Mouse (Mus musculus): ENCODE measurements around the gene Fars2.
A peak's percentile ranks its signal among the peaks of the same experiment; 100 is the strongest.

Fars2 gene

DNA sequence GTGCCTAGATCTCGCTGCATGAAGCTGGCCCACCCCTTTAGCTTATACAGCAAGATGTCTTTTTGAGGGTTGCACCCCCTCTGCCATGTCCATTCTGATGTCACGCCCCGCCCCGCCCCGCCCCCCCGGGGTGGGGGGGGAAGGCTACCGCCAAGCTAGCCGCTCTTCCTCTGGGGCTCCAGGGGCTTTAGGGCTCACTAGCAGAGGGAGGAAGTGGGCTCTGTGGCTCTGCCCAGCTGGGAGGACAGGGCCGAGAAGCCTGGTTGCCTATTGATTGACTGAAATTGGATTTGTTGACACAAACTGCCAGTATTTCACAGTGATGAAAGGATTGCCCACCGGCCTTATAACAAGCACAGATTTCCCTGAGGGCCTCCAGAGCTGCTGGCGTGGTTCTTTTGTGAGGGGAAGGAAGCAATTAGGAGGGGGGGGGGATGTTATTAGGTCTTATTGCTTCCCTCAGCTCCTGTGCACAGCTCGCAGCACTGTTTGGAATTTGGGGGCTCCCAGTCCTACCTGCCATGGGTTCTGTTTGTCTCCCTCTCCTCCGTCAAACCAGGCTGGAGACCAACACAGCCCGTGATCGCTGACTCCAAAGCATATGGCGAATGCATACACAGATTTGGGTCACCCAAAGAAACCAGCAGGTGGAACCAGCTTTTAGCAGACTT is 466.4 kb downstream of the Fars2 start:
- DNase-seq: no peak

DNA sequence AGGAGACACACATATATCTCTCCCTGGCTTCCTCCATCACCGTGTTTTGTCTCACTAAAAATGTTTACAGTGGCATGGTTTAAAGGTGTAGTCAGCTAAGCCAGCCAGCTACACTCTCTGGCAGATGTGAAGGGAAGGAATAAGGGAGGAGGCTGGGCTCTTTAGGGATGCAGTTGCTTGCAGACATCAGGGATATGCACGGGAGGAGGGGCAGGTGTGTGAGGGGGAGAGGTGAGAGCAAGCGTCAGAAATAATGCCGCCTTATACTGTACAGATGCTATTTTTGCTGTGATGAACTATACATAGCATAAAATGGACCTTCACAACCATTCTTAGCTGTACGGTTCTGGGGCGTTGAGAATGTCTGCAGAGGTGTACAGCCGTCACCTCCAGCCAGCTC is 467.0 kb downstream of the Fars2 start:
- no peak for DNase-seq

DNA sequence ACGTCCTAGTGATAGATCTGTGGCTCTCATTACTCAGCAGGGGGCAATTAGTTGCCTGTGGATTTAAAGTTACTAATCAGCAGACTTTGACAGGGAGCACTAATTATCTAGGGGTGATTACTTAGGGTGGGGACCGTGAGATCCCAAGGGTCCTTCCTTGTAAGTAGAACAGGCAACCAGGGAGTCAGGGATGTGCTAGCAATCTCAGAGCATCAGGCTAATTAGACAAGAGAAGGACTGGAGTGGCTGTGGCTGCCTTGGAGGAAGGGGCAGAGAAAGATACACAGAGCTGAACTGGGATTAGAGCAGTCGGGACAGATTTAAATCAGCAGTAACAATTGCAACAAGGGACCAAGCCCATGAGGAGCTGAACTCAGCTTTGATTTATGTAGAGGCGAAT is 471.9 kb downstream of the Fars2 start:
- DNase-seq: no peak

DNA sequence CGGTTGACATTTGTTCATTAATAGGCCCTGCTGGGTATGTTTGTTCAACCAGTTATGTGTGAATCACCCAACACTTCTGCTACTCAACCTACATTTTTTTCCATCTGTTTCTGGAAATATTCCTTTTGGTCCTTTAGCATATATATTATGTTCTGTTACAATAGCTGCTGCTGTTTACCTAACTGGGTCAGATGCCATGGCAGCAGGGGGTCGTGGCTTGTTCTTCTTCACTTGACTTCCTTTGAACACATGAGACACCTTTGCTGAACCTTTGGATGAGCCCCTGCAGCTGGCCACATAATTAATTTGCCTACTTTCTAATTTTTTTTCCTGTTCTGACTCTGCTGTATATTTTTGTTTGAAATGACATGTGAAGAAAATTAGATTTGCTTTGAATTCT is 475.1 kb downstream of the Fars2 start:
- no peak for DNase-seq

DNA sequence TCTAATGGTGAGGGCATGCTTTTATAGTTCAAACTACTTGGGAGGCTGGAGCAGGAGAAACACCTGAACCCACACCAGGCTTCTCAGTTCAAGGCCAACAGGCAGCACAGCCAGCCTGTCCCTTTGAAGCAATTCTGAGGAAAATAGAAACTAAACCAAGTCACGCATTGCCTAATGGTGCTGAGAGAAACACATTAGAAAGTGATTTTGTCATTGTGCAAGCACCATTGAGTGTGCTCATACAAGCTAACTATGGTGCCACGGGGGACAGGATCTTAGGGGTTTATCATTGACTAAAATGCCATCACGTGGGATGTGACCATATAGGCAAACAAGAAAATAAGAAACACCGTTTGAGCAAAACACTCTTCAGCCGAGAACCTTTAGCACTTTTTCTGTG is 489.5 kb downstream of the Fars2 start:
- no peak for DNase-seq

DNA sequence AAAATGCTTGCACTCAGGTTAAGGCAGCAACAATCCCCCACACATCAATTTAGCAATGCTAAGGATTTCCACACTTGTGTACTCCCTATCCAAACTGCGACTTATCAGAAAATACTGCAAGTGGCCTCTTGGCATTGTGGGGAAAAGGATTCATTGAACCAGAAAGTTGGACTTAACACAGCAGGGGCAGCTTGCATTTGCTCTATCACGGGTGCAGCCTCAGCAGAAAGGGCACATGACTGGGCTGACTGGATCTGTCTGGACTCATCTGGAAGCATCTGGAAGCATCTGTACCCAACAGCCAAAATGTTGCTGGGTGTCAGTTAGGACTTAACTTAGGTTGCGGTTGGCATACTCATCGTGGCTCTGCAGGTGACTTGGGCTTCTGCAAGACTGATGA is 490.7 kb downstream of the Fars2 start:
- peak; percentile 81 to 84 for DNase-seq

DNA sequence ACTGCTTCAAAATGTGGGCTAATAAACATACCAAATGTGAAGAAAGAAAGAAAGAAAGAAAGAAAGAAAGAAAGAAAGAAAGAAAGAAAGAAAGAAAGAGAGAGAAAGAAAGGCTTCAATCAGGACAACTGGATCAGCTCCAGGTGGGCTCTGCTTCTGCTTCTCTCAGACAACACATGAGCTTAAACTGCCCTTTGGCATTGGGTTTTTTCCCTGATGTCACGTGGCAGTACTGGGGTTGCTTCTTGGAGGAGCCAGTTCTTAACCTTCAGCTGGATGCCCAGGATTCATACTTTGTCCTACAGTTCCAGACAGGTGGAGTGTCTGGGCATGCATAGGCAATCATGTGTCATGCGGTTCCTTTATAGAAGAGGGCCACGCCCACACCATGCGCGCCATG is 493.2 kb downstream of the Fars2 start:
- DNase-seq: peak; percentile 73 to 75

DNA sequence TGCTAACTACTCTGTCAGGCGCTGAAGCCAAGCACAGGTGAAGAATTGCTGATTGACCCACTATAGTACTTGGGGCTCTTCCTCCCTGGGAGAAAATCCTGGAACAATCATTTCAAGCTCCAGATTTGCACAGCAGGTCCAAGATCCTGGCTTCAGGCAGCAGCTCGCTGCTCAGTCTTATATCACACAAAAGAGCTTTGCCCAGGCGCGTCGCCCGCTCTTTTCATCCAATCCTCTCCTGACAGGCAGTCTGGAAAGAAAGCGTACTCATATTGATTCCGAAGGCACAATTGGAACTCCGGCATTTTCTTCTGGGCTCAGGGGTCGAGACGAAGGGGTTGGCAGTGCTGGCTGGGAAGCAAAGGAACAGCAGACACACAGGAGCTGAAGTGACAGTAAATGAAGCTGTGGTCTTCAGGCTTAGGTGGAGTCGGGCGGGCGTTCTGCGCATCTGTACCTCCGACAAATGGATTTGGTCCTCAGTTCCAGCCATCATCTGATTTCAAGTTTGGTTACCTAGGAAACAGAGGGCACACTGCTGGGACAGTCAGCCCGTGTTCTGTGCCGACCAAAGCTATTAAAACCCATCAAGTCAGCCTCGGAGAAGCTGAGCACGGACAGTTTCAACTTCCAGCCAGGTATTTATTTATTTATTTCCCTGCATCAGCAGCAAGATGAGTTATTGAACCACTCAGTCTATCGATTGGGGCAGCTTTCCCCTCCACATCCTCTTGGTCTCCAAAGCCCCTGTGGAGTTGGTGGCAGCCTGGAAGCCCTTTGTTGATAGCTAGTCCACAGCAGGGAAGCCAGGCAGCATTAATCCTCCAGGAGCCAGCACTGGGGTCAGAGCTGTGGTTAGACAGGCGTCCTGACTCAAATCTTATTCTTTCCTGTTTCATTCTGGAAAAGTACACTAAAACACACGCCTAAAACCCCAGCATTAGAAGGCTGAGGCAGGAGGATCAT is 495.9 kb downstream of the Fars2 start:
- DNase-seq: no peak

DNA sequence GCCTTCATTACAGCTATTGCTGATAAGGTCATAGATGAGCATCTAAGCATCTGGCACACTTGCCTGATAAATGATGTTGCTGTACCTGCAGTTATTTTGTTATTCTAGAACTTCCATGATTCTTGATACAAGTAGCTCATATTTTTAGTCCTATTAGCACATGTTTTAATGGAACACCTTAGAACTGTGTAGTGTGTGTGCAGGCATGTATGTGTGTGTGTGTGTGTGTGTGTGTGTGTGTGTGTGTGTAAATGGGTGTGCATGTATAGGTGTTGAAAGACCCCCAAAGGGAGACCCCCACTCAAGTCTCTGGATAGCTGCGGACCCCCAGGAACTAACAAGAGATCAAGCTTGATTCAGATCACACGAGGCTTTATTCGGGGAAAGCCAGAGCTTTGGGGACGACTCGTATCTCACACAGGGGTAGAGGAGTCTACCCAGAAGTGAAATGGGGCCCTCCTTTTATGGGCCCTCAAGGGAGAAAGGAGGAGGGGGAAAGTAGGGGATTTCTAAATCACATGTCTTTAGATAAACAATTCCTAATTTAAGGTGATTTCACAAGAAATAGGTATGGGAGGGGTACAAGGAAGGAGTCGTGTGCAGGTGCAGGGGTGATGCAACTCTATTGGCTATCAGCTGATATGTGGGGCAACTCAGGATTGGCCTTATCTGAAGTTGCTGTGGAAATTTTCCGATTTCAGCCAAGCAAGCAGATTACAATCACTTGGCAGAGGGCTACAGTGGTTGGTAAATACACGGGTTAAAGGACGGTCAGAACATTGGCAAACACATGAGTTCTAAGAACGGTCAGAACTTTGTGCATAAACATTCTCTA is 503.5 kb downstream of the Fars2 start:
- peak; percentile 44 to 73 for DNase-seq

DNA sequence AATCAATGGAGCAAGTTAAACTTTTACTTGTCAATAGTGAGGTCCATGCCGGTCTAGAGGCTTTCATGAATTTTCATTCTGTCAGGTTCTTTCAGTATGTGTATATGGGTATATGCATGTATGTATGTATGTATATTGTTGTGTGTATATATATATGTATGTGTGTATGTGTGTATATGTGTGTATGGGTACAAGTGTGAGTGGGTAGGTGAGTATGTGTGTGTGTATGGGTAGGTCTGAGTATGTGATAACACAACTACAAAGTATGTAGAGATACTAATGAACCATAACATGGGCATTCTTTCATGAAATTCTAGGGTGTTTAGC is 504.1 kb downstream of the Fars2 start:
- no peak for DNase-seq

DNA sequence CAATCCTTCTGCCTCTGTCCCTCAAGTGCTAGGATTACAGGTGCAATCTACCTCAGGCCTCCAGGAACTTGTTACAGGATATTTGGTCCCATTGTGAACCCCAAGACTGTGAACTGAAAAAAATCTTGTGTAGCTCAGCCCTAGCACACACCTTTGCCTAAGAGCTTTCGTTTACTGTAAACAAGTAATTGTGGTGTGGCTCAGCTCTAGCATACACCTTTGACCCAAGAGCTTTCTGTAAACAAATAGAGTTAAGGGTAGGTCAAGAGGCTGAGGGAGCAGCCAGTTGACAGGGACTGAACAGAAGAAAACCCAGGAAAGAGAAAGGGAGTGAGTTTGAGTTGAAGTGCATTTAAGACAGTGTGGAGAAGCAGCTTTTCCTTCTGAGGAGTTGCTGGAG is 506.3 kb downstream of the Fars2 start:
- DNase-seq: no peak

DNA sequence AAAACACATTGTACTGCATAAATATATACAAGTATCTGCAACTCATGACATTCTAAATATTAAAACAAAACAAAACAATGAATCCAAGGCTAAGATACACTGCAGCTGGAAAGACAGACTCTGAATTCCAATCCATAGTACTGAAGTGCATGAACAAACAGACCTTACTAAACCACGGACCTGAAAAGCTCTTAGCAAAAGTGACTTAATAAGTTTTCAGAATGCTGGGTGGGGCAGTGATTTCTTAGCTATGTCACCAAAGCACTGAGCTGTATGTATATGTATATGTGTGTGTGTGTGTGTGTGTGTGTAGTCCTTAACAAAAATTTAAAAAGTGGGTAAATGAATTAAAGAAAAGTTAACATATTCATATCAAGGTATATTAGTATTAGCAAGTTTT is 511.9 kb downstream of the Fars2 start:
- DNase-seq: no peak

DNA sequence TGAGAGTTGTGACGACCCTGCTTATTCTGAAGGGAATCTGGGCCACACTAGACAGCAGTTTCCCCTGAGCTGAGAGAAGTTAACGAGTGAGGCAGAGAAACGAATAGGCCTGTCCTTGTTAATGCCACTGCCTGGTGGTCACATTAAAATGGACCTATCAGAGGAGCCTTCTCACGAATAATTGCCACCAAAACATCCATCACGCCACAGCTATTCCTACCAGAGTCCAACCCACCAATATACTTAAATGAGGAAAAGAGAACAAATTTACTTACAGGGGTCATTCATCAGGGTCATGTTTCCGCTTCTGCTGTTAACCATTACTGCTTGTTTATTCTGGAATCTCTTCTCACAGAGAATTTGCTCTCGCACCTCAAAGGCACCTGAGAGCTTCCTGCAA is 531.0 kb downstream of the Fars2 start:
- DNase-seq: no peak

DNA sequence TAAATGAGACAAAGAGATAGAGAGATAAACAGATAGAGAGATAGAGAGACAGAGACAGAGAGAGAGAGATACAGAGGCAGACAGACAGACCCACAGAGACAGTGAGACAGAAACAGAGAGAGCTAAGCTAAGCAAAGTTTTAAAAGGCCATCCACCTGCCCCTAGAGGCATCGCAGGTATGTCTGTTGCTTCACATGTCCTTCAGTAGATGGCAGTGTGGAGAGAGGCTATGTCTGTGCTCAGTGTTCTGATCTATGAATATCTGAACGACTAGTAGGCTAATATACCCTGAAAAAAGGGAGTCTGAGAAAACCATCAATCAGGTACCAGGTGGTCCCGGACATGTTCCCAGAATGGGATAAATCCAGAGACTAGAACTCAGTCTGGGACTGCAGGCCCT is 537.0 kb downstream of the Fars2 start:
- DNase-seq: no peak

DNA sequence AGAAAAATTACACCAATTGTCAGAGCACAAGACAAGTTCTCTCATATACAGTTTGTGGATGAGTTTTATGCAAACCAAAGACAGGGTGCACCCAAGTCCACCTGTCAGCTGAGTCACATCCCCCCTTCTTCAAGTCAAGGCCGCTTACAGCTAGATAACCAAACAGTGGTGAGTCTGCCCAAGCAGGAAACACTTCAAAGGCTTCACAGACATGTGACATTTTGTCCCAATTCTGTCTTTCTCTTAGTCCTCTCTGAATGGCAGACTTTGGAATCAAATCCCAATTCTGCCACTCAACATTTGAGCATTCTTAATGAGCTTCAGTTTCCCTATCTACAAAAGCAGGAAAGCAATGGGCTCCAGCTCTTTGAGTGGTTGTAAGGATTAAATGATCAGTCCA is 562.1 kb downstream of the Fars2 start:
- no peak for DNase-seq

DNA sequence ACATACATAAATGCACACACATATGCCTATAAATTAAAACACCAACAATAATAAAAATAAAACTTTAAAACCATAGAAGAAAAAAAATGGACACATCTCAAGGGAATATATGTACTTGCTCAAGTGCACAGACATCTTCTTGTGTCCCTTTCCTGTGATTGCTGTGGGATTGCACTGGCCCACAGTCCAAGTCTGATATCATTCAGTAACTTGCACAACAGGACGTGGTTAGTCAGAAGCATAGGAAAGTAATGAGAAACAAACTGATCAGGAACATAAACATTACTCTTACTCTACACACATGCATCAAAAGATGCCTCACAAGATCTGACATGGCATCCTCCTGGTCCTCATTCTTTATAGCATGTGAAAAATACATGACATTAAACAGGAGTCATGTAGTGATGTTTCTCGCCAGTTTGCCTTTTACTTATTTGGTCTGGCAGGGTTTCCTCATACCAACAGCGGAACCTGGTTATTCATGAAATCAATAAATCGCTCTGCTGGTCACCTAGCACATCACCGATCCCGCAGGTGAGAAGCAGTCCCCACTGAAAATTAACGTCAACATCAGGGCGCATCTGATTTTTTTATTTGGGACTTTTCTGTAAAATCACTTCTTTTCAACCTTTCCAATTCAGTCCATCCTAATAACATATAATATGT is 563.6 kb downstream of the Fars2 start:
- no peak for DNase-seq

DNA sequence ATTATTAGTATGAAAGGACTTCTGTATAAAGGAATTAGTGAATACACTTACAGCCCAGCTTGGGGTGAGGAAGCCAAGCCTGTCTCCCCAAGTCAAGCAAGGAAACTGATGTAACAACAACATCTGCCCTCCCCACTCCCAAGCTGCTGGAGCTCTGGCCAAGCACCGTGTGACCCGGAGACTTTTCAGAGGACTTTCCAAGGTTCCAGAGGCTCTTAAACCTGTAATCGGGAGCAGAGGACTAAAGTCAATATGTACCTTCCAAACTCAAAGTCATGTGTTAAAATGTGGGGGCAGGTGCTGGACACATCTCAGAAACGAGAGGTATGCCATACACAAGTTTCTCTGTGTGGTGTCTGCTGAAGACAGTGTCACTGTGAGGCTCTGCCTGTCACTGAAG is 566.4 kb downstream of the Fars2 start:
- no peak for DNase-seq

DNA sequence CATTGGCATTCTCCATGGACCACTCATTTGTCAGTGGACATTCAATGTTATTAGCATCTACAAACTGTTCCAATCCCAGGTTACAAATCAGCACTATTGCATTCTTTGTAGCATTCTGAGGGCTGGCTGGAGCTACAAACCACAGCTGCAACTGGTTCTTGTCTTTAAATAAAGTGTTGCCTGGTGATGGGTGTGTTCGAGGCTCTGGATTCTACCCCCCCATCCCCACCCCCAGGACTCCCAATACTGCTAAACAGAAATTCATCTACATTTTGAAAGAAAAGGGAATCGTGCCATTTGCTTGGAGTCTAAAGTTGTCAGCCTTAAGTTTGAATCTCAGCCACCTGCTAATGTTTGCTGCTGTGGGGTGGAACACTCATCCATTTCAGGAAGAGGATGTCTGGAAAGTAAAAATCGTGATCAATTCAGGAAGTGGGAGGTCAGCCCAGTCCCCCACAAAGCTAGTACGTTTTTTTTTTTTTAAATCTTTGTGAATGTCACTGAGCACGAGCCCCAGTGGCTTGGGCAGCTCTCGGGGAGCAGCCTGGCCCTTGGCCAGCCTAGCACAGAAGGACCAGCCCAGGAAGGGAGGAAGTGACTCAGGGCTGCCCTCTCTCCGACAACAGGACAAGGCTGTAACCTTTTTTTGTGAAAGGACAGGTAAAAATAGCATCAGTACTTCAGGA is 578.4 kb downstream of the Fars2 start:
- DNase-seq: peak in 1 of 2 experiments; percentile 15

DNA sequence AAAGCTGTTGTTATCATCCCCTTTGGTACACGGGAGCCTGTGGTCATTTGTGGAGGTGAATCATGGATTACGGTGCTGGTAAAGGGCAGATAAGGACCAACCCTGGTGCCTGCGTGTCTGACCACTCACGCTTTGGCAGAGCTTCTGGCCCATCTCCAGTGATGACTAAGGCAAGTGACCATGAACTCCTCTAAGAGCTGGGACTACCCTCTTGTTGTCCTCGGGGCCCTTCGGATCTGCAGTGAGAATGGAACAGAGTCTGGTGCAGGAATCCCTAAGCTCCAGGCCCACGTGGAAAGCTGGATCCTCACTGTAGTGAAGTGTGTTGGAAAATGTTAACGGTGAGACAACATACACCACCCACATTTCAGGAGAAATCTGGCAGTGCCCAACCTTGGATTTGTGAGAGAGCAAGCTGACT is 579.1 kb downstream of the Fars2 start:
- peak; percentile 10 to 17 for DNase-seq

DNA sequence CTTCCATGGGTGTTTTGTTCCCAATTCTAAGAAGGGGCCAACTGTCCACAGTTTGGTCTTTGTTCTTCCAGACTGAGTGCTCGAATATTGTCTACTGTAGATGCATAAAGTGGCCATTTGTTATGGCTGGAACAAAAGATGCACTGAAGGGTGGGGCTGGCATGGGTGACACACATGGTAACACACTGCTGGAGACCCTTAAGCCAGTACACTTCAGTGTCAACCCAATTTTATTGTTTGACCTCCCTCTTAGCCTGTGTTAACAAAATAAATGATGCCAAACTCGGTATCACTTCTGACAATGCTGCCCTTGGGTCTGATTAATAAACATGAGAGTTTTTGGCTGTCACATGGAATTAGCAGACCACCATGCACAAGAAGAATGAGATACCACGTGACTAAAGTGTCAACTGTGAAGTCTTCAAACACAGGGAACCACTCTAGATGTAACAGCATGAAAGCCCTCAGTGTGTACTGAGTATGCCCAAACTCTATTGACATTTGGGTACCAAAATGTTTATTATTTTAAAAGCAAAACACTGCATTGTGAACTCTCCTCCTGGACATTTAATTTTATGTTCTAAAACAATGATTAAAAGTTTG is 590.0 kb downstream of the Fars2 start:
- no peak for DNase-seq

DNA sequence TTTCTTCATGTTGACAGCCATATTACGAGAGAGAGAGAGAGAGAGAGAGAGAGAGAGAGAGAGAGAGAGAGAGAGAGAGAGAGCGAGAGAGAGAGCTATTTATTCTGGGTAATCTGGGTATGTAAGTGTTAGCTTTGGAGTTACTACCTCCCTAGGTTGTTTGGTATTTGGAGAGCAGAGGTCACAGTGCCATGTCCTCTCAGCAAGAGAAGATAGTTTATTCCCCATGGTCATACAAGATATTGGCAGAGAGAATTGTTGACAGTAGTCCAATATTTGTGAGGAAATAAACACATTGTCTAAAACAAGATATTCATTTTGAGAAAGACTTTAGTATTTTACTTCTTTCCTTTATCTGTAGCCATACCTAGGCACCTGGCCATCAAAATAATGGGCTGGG is 596.9 kb downstream of the Fars2 start:
- no peak for DNase-seq

DNA sequence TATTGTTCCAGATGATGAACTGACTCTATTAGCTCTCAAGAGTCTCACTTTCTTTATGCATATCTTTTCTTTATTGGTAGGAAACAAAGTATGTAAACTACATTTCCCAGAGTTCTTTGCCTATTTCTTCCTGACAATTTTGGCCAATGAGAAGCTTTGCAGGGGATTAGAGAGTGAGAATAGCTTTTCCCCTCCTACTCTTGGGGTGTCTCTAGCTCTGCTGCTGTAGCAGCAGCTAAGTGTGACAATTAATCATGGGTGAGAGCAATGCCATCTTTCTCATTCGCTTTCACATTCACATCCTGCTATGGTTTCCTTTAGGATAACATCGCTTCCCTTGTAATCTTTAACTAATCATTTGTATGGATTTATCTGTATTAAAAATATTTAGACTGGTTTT is 599.5 kb downstream of the Fars2 start:
- DNase-seq: no peak
